Comparison of ENCODE assay signal across 21 mouse cellular contexts in the genomic region with DNA sequence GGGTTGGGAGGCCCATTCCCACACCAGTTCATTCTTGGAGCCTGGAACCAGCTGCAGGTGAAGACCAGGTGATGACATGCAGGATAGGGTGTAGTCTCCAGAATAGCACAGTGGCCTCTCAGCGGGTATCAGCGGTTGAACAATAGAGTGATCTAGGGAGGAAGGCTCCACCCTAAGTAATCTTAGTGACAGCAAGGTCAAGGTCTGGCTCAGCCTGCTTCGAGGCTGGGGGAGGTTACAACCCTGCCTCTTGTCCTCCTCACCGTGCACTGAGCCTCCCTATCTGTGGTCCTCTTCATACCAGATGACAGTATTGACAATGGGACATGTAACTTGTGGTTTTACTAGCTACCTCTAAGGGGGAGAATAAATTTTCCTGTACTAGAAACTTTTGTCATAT.
DNase-seq lines count a peak whose midpoint lies in the region; ATAC-seq and TF ChIP-seq lines count a peak whose summit lies in the region.
"Had no signal": no experiment of that assay in that cellular context is flagged by ENCODE, and none has a peak within 500 bp of the region (broad histone marks: within the 10 kb centered on the region; RNA-seq: fewer than 3 reads in every experiment).

No protein-coding gene starts in this region.

- no peak overlapping the region for H3K9ac ChIP-seq in ES-Bruce4 (ENCODE audit: low read depth, poor library complexity, severe bottlenecking)
- H3K9ac ChIP-seq in midbrain, embryonic 11.5 days (ENCODE audit: low read length): no peak overlapping the region

- TF ChIP-seq CTCF in ES-Bruce4 (IDR thresholded peaks at IDR 0.05; ENCODE audit: low read depth, low read length): no peak

- TF ChIP-seq EP300 in ES-Bruce4 (IDR thresholded peaks at IDR 0.05; ENCODE audit: insufficient read depth, low read depth, low read length): peak; percentile 98

- 0 out of 2 replicates have a peak overlapping the region, but pooled peaks have one; percentile 29 for H3K27ac ChIP-seq in ES-Bruce4 (ENCODE audit: insufficient read depth, low read length)
- no peak overlapping the region for H3K27ac ChIP-seq in midbrain, embryonic 11.5 days (ENCODE audit: low read depth, low read length)

- no peak for TF ChIP-seq POLR2A in ES-Bruce4 (IDR thresholded peaks at IDR 0.05; ENCODE audit: insufficient read depth, low read length)

- H3K4me1 ChIP-seq in ES-Bruce4 (ENCODE audit: control insufficient read depth, insufficient read depth, low read length): peaks cover 7% of the 10 kb centered on the region
- H3K4me1 ChIP-seq in midbrain, embryonic 11.5 days (ENCODE audit: control insufficient read depth, insufficient read depth, low read length): no peaks in the 10 kb centered on the region

- ATAC-seq in midbrain, embryonic 11.5 days (ENCODE audit: low FRiP score): no peak
- ATAC-seq: activated CD4-positive, CD25-positive, alpha-beta regulatory T cell, adult 4 months; CD4-positive, CD25-positive, alpha-beta regulatory T cell, adult 4 months; Patski had no signal

- no peaks in the 10 kb centered on the region for H3K36me3 ChIP-seq in ES-Bruce4 (ENCODE audit: control insufficient read depth, insufficient read depth, low read length, poor library complexity, severe bottlenecking)
- no peaks in the 10 kb centered on the region for H3K36me3 ChIP-seq in midbrain, embryonic 11.5 days (ENCODE audit: control insufficient read depth, insufficient read depth, low read length)
- H3K36me3 ChIP-seq: G1E had no signal

- no peak overlapping the region for H3K4me3 ChIP-seq in ES-Bruce4 (ENCODE audit: low read depth, low read length)
- no peak overlapping the region for H3K4me3 ChIP-seq in midbrain, embryonic 11.5 days (ENCODE audit: low read depth, low read length)

- H3K9me3 ChIP-seq in ES-Bruce4 (replicated peaks; ENCODE audit: control insufficient read depth, insufficient read depth, low read length, poor library complexity, severe bottlenecking): no peaks in the 10 kb centered on the region
- no peaks in the 10 kb centered on the region for H3K9me3 ChIP-seq in midbrain, embryonic 11.5 days (ENCODE audit: control insufficient read depth, low read length)
- H3K9me3 ChIP-seq: G1E had no signal

- peak; percentile 77 for DNase-seq in WW6 (ENCODE audit: low read depth, low spot score)
- DNase-seq in midbrain, embryonic 11.5 days (ENCODE audit: low spot score, missing footprints): no peak
- no peak for DNase-seq in cerebellum, adult 9-10 months
- DNase-seq: adrenal gland, adult 2 months; adrenal gland, adult 8-10 months; adrenal gland, postnatal 10 days; adrenal gland, postnatal 14 days; adrenal gland, postnatal 25 days; adrenal gland, postnatal 36 days; B cell, adult 2 months; cerebellum, adult 11 months; cerebellum, adult 11-12 months; cerebellum, adult 18-20 months; cerebellum, adult 2 months; cerebellum, adult 8-10 months had no signal

- H3K27me3 ChIP-seq in ES-Bruce4 (ENCODE audit: control insufficient read depth, insufficient read depth, low read length, poor library complexity, severe bottlenecking): no peaks in the 10 kb centered on the region
- H3K27me3 ChIP-seq in midbrain, embryonic 11.5 days (ENCODE audit: control insufficient read depth, insufficient read depth, low read length): no peaks in the 10 kb centered on the region
- H3K27me3 ChIP-seq: CH12.LX, Patski had no signal

- WGBS in midbrain, embryonic 11.5 days: 31% methylated on average over 4 of the region's 4 CpGs

- H3K4me2 ChIP-seq in midbrain, embryonic 11.5 days: no peak overlapping the region
